Mouse (Mus musculus): Measurements from ENCODE around the gene Cryzl1. TPM values are rescaled to one million over a fixed set of nuclear protein-coding genes. Genes with fewer than 3 reads are reported as not detected.
A peak's percentile ranks its signal among the peaks of the same experiment; 100 is the strongest.

Gene Cryzl1
- polyA plus RNA-seq, 1 experiment from 2014 or later = 74.6 TPM

DNA sequence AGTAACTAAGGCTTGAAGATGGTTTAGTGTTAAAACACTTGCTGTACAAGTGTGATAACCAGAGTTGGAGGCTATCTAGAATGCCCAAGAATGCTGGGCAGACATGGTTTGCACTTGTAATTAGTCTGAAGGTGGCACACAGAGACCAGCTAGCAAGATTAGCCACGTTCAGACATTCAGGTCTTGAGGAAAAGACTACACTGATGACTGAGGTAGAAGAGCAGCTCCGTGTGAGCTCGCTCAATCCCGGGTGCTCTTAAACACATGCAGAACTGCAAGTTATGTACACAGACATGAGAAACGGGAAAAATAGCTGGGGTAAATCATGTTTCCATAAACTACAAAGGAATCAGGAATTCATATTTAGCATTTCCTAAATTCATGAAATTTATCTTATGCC lies 48.1 kb downstream of the Cryzl1 start:
- no peak overlapping the region for H3K4me3 ChIP-seq
- H3K27ac ChIP-seq = no peak overlapping the region
- WGBS = 68% methylated on average over 5 of the region's 5 CpGs
- no peak for ATAC-seq (ENCODE audit: borderline replicate concordance, extremely low read depth, low FRiP score, low TSS enrichment)
- H3K36me3 ChIP-seq = peaks cover 80% of the 10 kb centered on the region
- H3K9ac ChIP-seq = no peak overlapping the region
- no peaks in the 10 kb centered on the region for H3K9me3 ChIP-seq
- no peaks in the 10 kb centered on the region for H3K27me3 ChIP-seq
- no peak overlapping the region for H3K4me2 ChIP-seq
- H3K4me1 ChIP-seq = no peaks in the 10 kb centered on the region

DNA sequence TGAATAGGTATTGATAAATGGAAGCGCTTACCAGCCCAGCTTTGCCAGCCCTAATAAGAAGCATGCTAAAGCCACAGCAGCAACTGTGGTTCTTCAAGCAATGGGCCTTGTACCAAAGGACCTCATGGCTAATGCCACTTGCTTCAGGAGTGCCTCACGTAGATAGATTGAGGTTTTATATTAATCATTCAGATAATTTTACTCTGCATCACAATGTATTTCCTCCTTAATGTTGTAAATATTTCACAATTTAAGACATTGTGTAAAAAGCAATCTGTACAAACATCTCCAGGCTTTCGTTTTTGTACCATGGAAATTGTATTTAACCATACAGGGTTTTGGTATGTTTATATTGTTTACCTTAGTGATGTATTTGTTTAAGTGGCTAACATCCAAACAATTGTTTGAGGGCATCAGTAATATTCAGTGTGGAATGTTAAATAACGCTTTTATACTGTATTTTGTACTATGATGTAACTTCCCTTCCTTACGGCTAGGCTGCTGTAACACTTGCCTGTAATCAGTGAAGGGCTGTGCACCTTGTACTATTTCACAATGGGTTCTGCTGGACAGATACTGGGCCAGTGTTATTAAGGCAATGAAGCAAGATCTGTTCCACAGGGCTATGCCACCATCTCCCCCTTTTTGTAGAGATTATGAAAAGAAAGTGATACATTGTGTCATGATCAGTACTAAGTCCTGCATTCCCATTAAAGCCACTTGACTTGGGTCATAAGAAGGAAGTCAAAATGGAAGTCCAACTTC lies 50.4 kb downstream of the Cryzl1 start:
- H3K27ac ChIP-seq = no peak overlapping the region
- H3K27me3 ChIP-seq = no peaks in the 10 kb centered on the region
- H3K4me3 ChIP-seq = no peak overlapping the region
- H3K9me3 ChIP-seq = no peaks in the 10 kb centered on the region
- 80% methylated on average over 5 of the region's 5 CpGs for WGBS
- H3K4me1 ChIP-seq = no peaks in the 10 kb centered on the region
- no peak for ATAC-seq (ENCODE audit: borderline replicate concordance, extremely low read depth, low FRiP score, low TSS enrichment)
- no peak overlapping the region for H3K4me2 ChIP-seq
- no peak overlapping the region for H3K9ac ChIP-seq
- peaks cover 80% of the 10 kb centered on the region for H3K36me3 ChIP-seq

DNA sequence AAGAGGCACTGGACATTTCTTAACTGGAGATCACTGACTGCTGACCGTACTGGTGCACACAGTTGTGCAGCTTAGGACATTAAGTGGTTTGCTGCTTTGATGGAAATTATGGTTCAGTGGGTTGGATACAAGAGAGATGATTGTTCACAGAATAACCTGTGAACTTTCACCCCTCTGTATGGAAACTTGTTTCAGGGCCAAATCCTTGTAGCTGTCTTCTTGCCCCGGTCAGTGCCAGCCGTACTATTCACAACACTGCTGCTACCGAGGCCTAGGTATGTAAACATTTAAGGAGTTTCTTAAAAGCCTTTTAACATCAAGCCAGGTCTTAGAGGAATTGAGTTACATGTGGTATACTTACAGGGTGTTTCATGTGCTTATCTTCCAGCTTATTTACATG lies 54.3 kb downstream of the Cryzl1 start:
- H3K4me2 ChIP-seq = no peak overlapping the region
- no peaks in the 10 kb centered on the region for H3K4me1 ChIP-seq
- peaks cover 84% of the 10 kb centered on the region for H3K36me3 ChIP-seq
- H3K9me3 ChIP-seq = no peaks in the 10 kb centered on the region
- no peaks in the 10 kb centered on the region for H3K27me3 ChIP-seq
- H3K27ac ChIP-seq = no peak overlapping the region
- H3K4me3 ChIP-seq = no peak overlapping the region
- ATAC-seq (ENCODE audit: borderline replicate concordance, extremely low read depth, low FRiP score, low TSS enrichment) = no peak
- no peak overlapping the region for H3K9ac ChIP-seq
- 62% methylated on average over 4 of the region's 4 CpGs for WGBS

DNA sequence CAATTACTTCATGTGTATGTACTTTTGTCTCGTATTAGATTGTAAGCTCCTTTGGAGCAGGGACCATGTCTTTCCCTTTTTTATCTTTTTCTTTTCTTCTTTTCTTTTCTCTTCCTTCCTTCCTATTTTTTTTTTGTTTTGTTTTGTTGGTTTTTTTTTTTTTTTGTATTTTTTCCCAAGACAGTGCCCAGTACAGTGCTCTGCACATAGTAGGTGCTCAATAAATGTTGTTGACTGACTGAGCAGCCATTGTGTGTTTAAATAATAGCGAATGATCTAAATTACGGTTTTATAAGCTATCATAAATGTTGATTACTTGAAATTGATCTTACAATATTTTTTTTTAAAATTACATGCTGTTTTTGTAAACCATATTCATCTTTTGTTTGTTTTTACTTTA lies 65.0 kb downstream of the Cryzl1 start:
- 91% methylated on average over 3 of the region's 3 CpGs for WGBS

DNA sequence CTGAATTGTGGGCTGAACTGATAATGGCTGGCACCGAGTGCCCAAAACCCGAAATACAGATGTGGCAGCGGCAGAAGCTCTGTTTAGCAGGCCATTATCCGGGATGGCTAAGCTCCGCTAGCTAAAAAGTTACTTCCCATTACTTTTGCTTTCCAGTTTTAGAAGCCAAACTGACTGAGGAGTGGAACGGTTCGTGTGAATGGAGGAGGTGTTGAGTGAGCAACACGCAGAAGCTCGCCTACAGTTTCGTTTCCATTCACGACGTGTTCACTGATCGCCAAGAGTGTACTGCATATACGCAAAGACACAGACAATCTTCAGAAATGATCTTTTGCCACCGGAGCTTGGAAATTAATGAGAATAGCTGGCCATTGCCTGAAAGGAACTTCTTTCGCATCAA lies 66.4 kb downstream of the Cryzl1 start:
- no peak overlapping the region for H3K4me2 ChIP-seq
- WGBS = 91% methylated on average over 16 of the region's 16 CpGs
- H3K4me1 ChIP-seq = no peaks in the 10 kb centered on the region
- peaks cover 93% of the 10 kb centered on the region for H3K36me3 ChIP-seq
- no peaks in the 10 kb centered on the region for H3K9me3 ChIP-seq
- no peak overlapping the region for H3K27ac ChIP-seq
- H3K27me3 ChIP-seq = no peaks in the 10 kb centered on the region
- no peak overlapping the region for H3K9ac ChIP-seq
- H3K4me3 ChIP-seq = no peak overlapping the region
- no peak for ATAC-seq (ENCODE audit: borderline replicate concordance, extremely low read depth, low FRiP score, low TSS enrichment)

More for the DNA sequence above, 65.0 kb downstream of the Cryzl1 start:
- Histone ChIP-seq H3K27me3 (no peaks in the 10 kb centered on the region), H3K4me1 (no peaks in the 10 kb centered on the region), H3K4me3 (no peak overlapping the region), H3K27ac (no peak overlapping the region), H3K9me3 (no peaks in the 10 kb centered on the region), H3K4me2 (no peak overlapping the region), H3K36me3 (peaks cover 84% of the 10 kb centered on the region), H3K9ac (no peak overlapping the region)
- no peak for ATAC-seq (ENCODE audit: borderline replicate concordance, extremely low read depth, low FRiP score, low TSS enrichment)

DNA sequence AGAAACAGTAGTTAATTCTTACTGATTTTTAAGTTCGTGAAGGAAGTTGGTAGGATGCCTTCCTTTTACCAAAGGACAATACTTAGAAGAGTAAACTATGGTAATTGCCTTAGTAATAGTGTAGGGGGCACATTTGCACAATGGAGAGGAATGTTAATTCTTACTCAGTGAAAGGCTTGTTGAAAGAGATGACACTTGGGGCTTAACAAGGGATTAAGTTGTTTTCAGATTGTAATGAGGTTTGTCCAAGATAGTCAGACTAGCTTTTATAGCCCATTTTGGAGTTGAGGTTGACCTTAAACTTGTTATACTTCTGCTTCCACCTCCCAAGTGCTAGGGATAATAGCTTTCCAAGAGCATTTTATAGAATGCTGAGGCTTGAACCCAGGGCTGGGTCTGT lies 67.4 kb downstream of the Cryzl1 start:
- Histone ChIP-seq H3K27me3 (no peaks in the 10 kb centered on the region), H3K36me3 (peaks cover 93% of the 10 kb centered on the region), H3K27ac (no peak overlapping the region), H3K4me1 (no peaks in the 10 kb centered on the region), H3K4me3 (no peak overlapping the region), H3K9ac (no peak overlapping the region), H3K9me3 (no peaks in the 10 kb centered on the region), H3K4me2 (no peak overlapping the region)
- whole genome bisulfite sequencing = 61% methylated on average over 1 of the region's 1 CpGs
- ATAC-seq (ENCODE audit: borderline replicate concordance, extremely low read depth, low FRiP score, low TSS enrichment) = no peak

DNA sequence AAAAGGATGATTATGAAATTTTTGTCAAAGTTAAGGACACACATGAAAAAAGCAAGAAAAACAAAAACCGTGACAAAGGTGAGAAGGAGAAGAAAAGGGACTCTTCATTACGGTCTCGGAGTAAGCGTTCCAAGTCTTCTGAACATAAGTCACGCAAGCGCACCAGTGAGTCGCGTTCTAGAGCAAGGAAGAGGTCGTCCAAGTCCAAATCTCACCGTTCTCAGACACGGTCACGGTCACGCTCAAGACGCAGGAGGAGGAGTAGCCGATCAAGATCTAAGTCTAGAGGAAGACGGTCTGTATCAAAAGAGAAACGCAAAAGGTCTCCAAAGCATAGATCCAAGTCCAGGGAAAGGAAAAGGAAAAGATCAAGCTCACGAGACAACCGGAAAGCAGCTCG lies 69.0 kb downstream of the Cryzl1 start:
- no peak overlapping the region for H3K9ac ChIP-seq
- no peak overlapping the region for H3K4me2 ChIP-seq
- 97% methylated on average over 20 of the region's 20 CpGs for WGBS
- H3K36me3 ChIP-seq = peaks cover 93% of the 10 kb centered on the region
- H3K4me1 ChIP-seq = no peaks in the 10 kb centered on the region
- no peak overlapping the region for H3K4me3 ChIP-seq
- H3K9me3 ChIP-seq = no peaks in the 10 kb centered on the region
- H3K27me3 ChIP-seq = no peaks in the 10 kb centered on the region
- no peak overlapping the region for H3K27ac ChIP-seq
- ATAC-seq (ENCODE audit: borderline replicate concordance, extremely low read depth, low FRiP score, low TSS enrichment) = no peak

DNA sequence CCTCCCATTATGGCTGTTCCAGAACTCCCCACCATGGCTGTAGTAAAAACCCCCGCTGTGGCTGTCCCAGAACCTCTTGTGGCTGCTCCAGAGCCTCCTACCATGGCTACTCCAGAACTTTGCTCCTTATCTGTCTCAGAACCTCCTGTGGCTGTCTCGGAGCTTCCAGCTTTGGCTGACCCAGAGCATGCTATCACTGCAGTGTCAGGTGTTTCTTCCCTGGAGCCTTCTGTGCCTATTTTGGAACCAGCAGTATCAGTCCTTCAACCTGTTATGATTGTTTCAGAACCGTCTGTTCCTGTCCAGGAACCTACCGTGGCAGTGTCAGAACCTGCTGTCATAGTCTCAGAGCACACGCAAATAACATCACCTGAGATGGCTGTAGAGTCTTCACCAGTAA lies 70.3 kb downstream of the Cryzl1 start:
- no peak for ATAC-seq (ENCODE audit: borderline replicate concordance, extremely low read depth, low FRiP score, low TSS enrichment)
- no peak overlapping the region for H3K4me3 ChIP-seq
- no peak overlapping the region for H3K4me2 ChIP-seq
- no peak overlapping the region for H3K27ac ChIP-seq
- peaks cover 93% of the 10 kb centered on the region for H3K36me3 ChIP-seq
- no peaks in the 10 kb centered on the region for H3K4me1 ChIP-seq
- H3K9ac ChIP-seq = no peak overlapping the region
- no peaks in the 10 kb centered on the region for H3K27me3 ChIP-seq
- 95% methylated on average over 5 of the region's 5 CpGs for WGBS
- H3K9me3 ChIP-seq = no peaks in the 10 kb centered on the region

DNA sequence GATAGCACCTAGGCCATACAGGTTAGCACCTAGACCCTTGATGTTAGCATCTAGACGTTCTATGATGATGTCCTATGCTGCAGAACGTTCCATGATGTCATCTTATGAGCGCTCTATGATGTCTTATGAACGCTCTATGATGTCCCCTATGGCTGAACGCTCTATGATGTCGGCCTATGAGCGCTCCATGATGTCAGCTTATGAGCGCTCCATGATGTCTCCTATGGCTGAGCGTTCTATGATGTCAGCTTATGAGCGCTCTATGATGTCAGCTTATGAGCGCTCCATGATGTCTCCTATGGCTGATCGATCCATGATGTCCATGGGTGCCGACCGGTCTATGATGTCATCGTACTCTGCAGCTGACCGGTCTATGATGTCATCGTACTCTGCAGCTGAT lies 71.5 kb downstream of the Cryzl1 start:
- ATAC-seq (ENCODE audit: borderline replicate concordance, extremely low read depth, low FRiP score, low TSS enrichment) = no peak
- H3K27ac ChIP-seq = no peak overlapping the region
- H3K4me3 ChIP-seq = no peak overlapping the region
- H3K4me2 ChIP-seq = no peak overlapping the region
- peaks cover 89% of the 10 kb centered on the region for H3K36me3 ChIP-seq
- H3K27me3 ChIP-seq = no peaks in the 10 kb centered on the region
- 97% methylated on average over 17 of the region's 17 CpGs for WGBS
- H3K4me1 ChIP-seq = 0 out of 2 replicates have a peak, but pooled peaks cover 3% of the 10 kb centered on the region
- H3K9me3 ChIP-seq = no peaks in the 10 kb centered on the region
- no peak overlapping the region for H3K9ac ChIP-seq

DNA sequence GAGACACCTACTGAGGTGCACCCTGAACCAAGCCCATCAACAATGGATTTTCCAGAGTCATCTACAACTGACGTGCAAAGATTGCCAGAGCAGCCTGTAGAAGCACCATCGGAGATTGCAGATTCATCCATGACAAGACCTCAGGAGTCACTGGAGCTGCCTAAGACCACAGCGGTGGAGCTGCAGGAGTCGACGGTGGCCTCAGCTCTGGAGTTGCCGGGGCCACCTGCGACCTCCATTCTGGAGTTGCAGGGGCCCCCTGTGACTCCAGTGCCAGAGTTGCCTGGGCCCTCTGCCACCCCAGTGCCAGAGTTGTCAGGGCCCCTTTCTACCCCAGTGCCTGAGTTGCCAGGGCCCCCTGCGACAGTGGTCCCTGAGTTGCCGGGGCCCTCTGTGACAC lies 73.5 kb downstream of the Cryzl1 start:
- Histone ChIP-seq H3K9ac (no peak overlapping the region), H3K27me3 (no peaks in the 10 kb centered on the region), H3K27ac (no peak overlapping the region), H3K4me3 (no peak overlapping the region), H3K4me1 (0 out of 2 replicates have a peak, but pooled peaks cover 7% of the 10 kb centered on the region), H3K9me3 (no peaks in the 10 kb centered on the region), H3K36me3 (peaks cover 79% of the 10 kb centered on the region), H3K4me2 (no peak overlapping the region)
- 93% methylated on average over 9 of the region's 9 CpGs for WGBS
- ATAC-seq (ENCODE audit: borderline replicate concordance, extremely low read depth, low FRiP score, low TSS enrichment) = no peak

DNA sequence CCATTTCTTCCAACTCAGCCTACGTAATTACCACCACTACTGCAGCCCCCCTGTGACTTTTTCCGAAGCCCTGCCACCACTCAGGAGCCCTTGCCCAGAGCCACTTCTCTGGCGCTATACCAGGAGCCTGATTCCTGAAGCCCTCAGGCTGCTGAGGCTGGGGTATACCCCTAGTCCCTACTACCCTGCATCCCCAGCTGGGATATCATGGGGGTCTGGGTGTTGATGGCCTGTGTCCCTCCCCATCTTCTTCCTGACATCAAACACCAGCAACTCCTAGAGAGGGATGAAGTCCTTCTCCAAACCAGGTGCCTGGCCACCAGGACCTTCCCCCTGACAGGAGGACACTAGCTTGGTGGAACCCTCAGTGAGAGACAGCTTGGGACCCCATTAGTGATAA lies 76.6 kb downstream of the Cryzl1 start:
- no peak overlapping the region for H3K4me3 ChIP-seq
- ATAC-seq (ENCODE audit: borderline replicate concordance, extremely low read depth, low FRiP score, low TSS enrichment) = no peak
- H3K27ac ChIP-seq = no peak overlapping the region
- H3K27me3 ChIP-seq = no peaks in the 10 kb centered on the region
- WGBS = 93% methylated on average over 3 of the region's 3 CpGs
- H3K9me3 ChIP-seq = no peaks in the 10 kb centered on the region
- H3K9ac ChIP-seq = no peak overlapping the region
- no peak overlapping the region for H3K4me2 ChIP-seq
- peaks cover 17% of the 10 kb centered on the region for H3K4me1 ChIP-seq
- H3K36me3 ChIP-seq = peaks cover 48% of the 10 kb centered on the region

DNA sequence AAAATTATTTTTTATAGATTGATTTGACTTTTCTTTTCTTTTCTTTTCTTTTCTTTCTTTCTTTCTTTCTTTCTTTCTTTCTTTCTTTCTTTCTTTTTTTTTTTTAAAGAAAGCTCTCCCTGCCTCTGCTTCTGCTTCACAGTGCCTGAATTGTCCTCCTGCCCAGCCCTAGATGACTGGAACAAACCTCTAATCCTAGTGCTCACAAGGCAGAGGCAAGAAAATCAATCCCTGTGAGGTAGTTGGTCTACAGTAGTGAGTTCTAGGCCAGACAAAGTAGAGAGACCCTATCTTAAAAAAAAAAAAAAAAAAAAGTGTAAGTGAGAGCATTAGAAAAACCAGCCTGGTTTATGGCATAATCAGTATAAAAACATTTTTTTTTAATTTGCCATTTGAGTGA lies 79.0 kb downstream of the Cryzl1 start:
- H3K4me2 ChIP-seq = peak overlapping the region; percentile 24; the same call in 1 of the 2 replicates
- H3K36me3 ChIP-seq = peaks cover 24% of the 10 kb centered on the region
- no peaks in the 10 kb centered on the region for H3K27me3 ChIP-seq
- H3K4me3 ChIP-seq = no peak overlapping the region
- H3K9me3 ChIP-seq = no peaks in the 10 kb centered on the region
- H3K27ac ChIP-seq = no peak overlapping the region
- ATAC-seq (ENCODE audit: borderline replicate concordance, extremely low read depth, low FRiP score, low TSS enrichment) = no peak
- peaks cover 19% of the 10 kb centered on the region for H3K4me1 ChIP-seq
- no peak overlapping the region for H3K9ac ChIP-seq

DNA sequence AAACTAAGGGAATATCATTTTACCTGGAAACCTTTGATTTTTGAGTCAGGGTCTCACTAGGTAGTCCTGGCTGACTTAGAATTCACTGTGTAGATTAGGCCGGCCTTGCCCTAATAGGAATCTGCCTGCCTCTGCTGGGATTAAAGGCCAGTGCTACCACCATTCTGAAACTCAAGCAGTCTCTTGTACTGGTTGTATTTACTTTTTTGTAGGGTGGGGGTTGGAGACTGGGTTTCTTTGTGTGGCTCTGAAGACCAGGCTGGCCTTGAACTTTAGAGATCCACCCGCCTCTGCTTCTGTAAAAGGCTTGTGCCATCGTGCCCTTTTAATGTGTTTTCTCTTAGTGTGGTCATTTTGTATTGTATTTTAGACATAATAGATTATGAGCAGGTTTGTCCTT lies 79.5 kb downstream of the Cryzl1 start:
- H3K4me2 ChIP-seq = peak overlapping the region; percentile 58
- H3K9me3 ChIP-seq = no peaks in the 10 kb centered on the region
- H3K4me1 ChIP-seq = peaks cover 21% of the 10 kb centered on the region
- peak overlapping the region; percentile 34 for H3K9ac ChIP-seq
- no peaks in the 10 kb centered on the region for H3K27me3 ChIP-seq
- no peak for ATAC-seq (ENCODE audit: borderline replicate concordance, extremely low read depth, low FRiP score, low TSS enrichment)
- H3K27ac ChIP-seq = no peak overlapping the region
- peaks cover 19% of the 10 kb centered on the region for H3K36me3 ChIP-seq
- 40% methylated on average over 3 of the region's 3 CpGs for WGBS
- H3K4me3 ChIP-seq = peak overlapping the region; percentile 68

Data from lung, embryonic 15.5 days (tissue).